Mouse (Mus musculus) kidney, adult 18-20 months (tissue): ENCODE measurements around the gene Sptssb.

Experiments
- DNase-seq: peaks from one replicate; pipeline ENCODE4 v3.0.0; 2021

The Sptssb gene

GRCm38 (mm10) chr3:69829532-69829931 lies 30.2 kb downstream of the Sptssb start:
- DNase-seq: no peak

GRCm38 (mm10) chr3:69824536-69824935 lies 35.2 kb downstream of the Sptssb start:
- no peak for DNase-seq

- DNase-seq: no peak
These were observed 39.1 kb downstream of the Sptssb start for GRCm38 (mm10) chr3:69820614-69821013.

GRCm38 (mm10) chr3:69819851-69820200 lies 39.9 kb downstream of the Sptssb start:
- no peak for DNase-seq

GRCm38 (mm10) chr3:69819146-69819850 lies 40.4 kb downstream of the Sptssb start:
- no peak for DNase-seq

- DNase-seq: no peak
These were observed 41.3 kb downstream of the Sptssb start for GRCm38 (mm10) chr3:69818466-69818865.

GRCm38 (mm10) chr3:69816547-69816946 lies 43.2 kb downstream of the Sptssb start:
- DNase-seq: no peak

GRCm38 (mm10) chr3:69813005-69813695 lies 46.6 kb downstream of the Sptssb start:
- DNase-seq: no peak

GRCm38 (mm10) chr3:69812442-69812841 lies 47.3 kb downstream of the Sptssb start:
- no peak for DNase-seq

- DNase-seq: no peak
These were observed 51.3 kb downstream of the Sptssb start for GRCm38 (mm10) chr3:69808479-69808878.

- DNase-seq: no peak
These were observed 56.6 kb downstream of the Sptssb start for GRCm38 (mm10) chr3:69803137-69803536.

GRCm38 (mm10) chr3:69800829-69801384 lies 58.8 kb downstream of the Sptssb start:
- no peak for DNase-seq

GRCm38 (mm10) chr3:69799096-69799495 lies 60.6 kb downstream of the Sptssb start:
- DNase-seq: no peak

- DNase-seq: no peak
These were observed 61.8 kb downstream of the Sptssb start for GRCm38 (mm10) chr3:69797969-69798368.

- DNase-seq: no peak
These were observed 62.2 kb downstream of the Sptssb start for GRCm38 (mm10) chr3:69797533-69797932.

GRCm38 (mm10) chr3:69792823-69793417 lies 66.8 kb downstream of the Sptssb start:
- DNase-seq: no peak

GRCm38 (mm10) chr3:69779246-69779796 lies 80.4 kb downstream of the Sptssb start:
- DNase-seq: no peak

- DNase-seq: no peak
These were observed 86.4 kb downstream of the Sptssb start for GRCm38 (mm10) chr3:69773356-69773755.
